In the genomic region with DNA sequence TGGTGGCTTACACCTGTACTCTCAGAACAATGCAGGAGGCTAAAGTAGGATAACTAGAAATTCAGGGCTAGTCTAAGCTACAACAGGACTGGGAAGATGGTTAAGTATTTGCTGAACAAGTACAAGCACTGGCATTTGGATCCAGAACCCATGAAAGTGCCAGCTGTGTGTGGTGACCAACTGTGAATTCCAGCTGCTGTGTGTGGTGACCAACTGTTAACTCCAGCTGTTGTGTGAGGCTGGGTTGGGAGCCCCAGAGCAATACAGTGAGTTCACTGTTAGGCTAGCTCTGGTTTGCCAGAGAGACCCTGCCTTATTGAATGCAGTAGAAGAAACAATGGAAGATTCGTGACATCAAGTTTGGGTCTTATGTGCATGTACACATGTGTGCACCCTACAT, we compare ENCODE assay signal across 29 mouse cellular contexts. TPM values are rescaled to one million over a fixed set of nuclear protein-coding genes. Genes with fewer than 3 reads are reported as not detected.
"Had no signal": no experiment of that assay in that cellular context is flagged by ENCODE, and none has a peak within 500 bp of the region (broad histone marks: within the 10 kb centered on the region; RNA-seq: fewer than 3 reads in every experiment).

No protein-coding gene starts in this region.

- H3K4me3 ChIP-seq: heart, embryonic 10.5 days; heart, embryonic 12.5 days; heart, embryonic 13.5 days; heart, embryonic 15.5 days; hindbrain, embryonic 10.5 days; hindbrain, embryonic 12.5 days; hindbrain, embryonic 13.5 days; hindbrain, embryonic 15.5 days; intestine, embryonic 15.5 days; kidney, embryonic 15.5 days; layer of hippocampus, adult 2 months; left cerebral cortex, adult 2 months had no signal

- ATAC-seq: hindbrain, embryonic 16.5 days; hindbrain, postnatal 0 days; inflammation-experienced regulatory T-cells, adult 6 months; intestine, embryonic 15.5 days; intestine, embryonic 16.5 days; intestine, postnatal 0 days had no signal

- H3K4me2 ChIP-seq: heart, embryonic 11.5 days; heart, embryonic 12.5 days; heart, embryonic 13.5 days; heart, embryonic 15.5 days; hindbrain, embryonic 12.5 days; hindbrain, embryonic 13.5 days; hindbrain, embryonic 14.5 days; hindbrain, embryonic 15.5 days; intestine, embryonic 15.5 days; kidney, embryonic 15.5 days had no signal

- H3K27ac ChIP-seq: heart, embryonic 10.5 days; heart, embryonic 13.5 days; heart, embryonic 15.5 days; hindbrain, embryonic 10.5 days; hindbrain, embryonic 12.5 days; hindbrain, embryonic 13.5 days; hindbrain, embryonic 14.5 days; hindbrain, embryonic 15.5 days; hindbrain, postnatal 0 days; intestine, embryonic 15.5 days; kidney, embryonic 15.5 days; kidney, postnatal 0 days; layer of hippocampus, adult 2 months; left cerebral cortex, adult 2 months had no signal

- DNase-seq: kidney, adult 11 months; kidney, adult 18-20 months; kidney, adult 9 months; kidney, postnatal 10 days; kidney, postnatal 14 days; kidney, postnatal 25 days; kidney, postnatal 4 days; layer of hippocampus, adult 9-11 months; layer of hippocampus, postnatal 36 days had no signal

- H3K4me1 ChIP-seq: heart, embryonic 10.5 days; heart, embryonic 12.5 days; heart, embryonic 13.5 days; hindbrain, embryonic 10.5 days; hindbrain, embryonic 12.5 days; hindbrain, embryonic 13.5 days; hindbrain, embryonic 15.5 days; intestine, embryonic 15.5 days; kidney, embryonic 15.5 days had no signal

- H3K9me3 ChIP-seq: heart, embryonic 10.5 days; heart, embryonic 12.5 days; heart, embryonic 13.5 days; heart, embryonic 15.5 days; hindbrain, embryonic 10.5 days; hindbrain, embryonic 12.5 days; hindbrain, embryonic 13.5 days; hindbrain, embryonic 15.5 days; intestine, embryonic 15.5 days; kidney, embryonic 15.5 days had no signal

- H3K9ac ChIP-seq: heart, embryonic 12.5 days; heart, embryonic 13.5 days; heart, embryonic 15.5 days; hindbrain, embryonic 12.5 days; hindbrain, embryonic 13.5 days; hindbrain, embryonic 14.5 days; hindbrain, embryonic 15.5 days; intestine, embryonic 15.5 days; kidney, embryonic 15.5 days had no signal

- H3K27me3 ChIP-seq: heart, embryonic 12.5 days; heart, embryonic 13.5 days; heart, embryonic 15.5 days; hindbrain, embryonic 12.5 days; hindbrain, embryonic 13.5 days; hindbrain, embryonic 15.5 days; intestine, embryonic 15.5 days; kidney, embryonic 15.5 days had no signal

RNA-seq across cellular contexts. Expression of a gene that starts 27.1 kb away (rescaled TPM):
- polyA plus RNA-seq: inflammation-experienced regulatory T-cells, adult 6 months had no signal
